Mouse (Mus musculus): ENCODE measurements around the gene Rnf167.

- no peak for TF ChIP-seq POLR2A (IDR thresholded peaks at IDR 0.05; ENCODE audit: low read depth, low read length)
- TF ChIP-seq CTCF (conservative IDR thresholded peaks at IDR 0.05; ENCODE audit: insufficient read depth, insufficient read length, low read depth, low read length), result no peak
Measured at GRCm38 (mm10) chr11:70649185-70649734, 2.2 kb downstream of the Rnf167 start.

Data from kidney, adult 2 months (tissue).